Mouse (Mus musculus): ENCODE measurements around the gene Dock6. TPM values are rescaled to one million over a fixed set of nuclear protein-coding genes. Genes with fewer than 3 reads are reported as not detected.
A peak's percentile ranks its signal among the peaks of the same experiment; 100 is the strongest.
"Not testable (repeated sequence)": the region's sequence is repeated elsewhere in the genome, so short reads cannot be mapped to it uniquely, and the experiment has no call there.

The Dock6 gene
- total RNA-seq, 2 experiments from 2014 or later: 74.7 to 79.1 TPM

DNA sequence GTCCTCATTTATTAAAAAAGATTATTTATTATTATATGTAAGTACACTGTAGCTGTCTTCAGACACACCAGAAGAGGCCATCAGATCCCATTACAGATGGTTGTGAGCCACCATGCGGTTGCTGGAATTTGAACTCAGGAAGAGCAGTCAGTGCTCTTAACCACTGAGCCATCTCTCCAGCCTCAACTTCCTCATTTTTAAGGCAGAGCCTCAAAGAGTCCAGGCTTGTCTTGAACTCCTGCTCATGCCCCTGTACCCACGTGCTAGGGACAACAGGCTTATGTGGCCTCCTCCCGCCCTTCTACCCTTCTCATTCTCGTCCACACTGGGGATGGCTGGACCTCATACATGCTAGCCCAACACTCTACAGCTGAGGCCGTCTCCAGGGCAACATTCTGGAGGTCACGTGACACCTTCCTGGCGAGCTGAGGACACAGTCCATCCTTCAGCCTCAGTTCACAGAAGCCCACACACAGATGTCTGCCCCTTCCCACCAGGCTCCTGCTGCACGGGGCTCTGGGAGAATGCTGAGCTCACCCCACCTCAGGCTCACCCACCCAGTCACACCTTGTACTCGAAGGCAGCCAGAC is 35.6 kb downstream of the Dock6 start:
- no peak for DNase-seq (ENCODE audit: low spot score in 2 of 2)

DNA sequence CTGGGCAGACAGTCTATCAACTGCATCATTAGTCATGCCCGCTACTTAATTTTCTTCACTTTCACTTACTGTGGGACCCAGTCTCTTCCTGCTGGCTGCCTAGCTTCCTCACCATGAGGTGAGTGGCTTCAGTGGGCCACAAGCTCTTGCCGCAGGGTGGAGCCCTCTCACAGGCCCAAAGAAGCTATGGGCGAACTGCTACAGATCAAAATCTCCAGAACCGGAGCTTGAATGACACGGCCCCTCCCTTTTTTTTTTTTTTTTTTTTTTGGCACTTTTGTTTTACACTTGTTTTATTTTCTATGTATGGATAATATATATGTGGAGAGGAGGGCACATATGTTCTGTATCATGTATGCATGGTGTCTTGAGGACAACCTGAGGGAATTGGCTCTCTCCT is 41.3 kb downstream of the Dock6 start:
- DNase-seq (ENCODE audit: low spot score in 2 of 2): no peak

DNA sequence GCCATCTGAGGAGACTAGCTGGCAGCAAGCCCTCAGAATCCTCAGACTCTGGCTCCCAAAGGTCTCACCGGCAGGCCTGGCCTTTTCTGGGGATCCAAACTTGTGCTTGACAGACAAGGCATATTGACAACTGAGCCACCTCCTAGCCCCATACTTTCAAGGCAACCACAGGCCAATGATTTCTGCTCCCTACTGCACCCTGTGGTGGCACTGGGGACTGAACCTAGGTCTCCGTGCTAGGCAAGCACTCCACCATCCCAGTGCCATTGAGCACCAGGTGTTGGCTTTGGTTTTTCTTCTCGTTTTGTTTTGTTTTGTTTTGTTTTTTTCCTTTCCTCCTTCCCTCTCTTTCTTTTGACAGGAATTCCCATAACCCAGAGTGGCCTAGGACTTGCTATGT is 43.9 kb downstream of the Dock6 start:
- DNase-seq (ENCODE audit: low spot score in 2 of 2): no peak

DNA sequence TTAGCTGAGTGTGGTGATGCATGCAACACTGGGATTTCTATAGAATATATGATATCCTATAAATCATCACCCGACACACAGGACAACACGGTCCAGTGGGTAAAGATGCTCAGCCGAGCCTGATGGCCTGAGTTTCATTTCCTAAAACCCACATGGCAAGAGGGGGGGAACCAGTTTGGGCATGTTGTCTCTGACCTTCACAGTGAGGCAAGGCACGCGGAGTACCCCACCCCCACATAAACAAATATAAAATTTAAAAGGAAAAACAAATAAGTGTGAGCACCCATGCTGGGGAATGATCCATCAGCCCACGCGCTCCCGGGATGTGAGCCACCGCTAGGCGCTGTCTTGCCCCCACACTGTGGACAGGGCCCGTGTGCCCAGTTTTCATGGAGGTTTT is 45.5 kb downstream of the Dock6 start:
- no peak for DNase-seq (ENCODE audit: low spot score in 2 of 2)

DNA sequence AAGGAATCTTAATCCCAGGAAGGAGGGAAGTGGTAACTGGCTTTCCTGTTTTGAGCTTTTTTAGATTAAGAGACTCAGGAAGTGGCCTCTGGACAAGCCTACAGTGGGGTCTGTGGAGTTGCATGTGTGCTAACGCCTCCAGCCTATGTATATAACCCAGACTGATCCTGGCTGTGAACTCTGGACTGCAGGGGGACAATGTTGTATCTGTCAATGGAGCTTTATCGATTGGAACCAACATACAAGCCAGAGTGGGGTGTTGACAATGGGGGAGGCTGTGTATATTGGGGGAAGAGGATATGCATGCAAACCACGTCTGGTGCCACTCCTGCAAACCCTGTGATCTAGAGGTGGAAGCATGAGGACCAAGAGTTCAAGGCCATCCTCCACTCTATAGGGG is 46.1 kb downstream of the Dock6 start:
- no peak for DNase-seq (ENCODE audit: low spot score in 2 of 2)

DNA sequence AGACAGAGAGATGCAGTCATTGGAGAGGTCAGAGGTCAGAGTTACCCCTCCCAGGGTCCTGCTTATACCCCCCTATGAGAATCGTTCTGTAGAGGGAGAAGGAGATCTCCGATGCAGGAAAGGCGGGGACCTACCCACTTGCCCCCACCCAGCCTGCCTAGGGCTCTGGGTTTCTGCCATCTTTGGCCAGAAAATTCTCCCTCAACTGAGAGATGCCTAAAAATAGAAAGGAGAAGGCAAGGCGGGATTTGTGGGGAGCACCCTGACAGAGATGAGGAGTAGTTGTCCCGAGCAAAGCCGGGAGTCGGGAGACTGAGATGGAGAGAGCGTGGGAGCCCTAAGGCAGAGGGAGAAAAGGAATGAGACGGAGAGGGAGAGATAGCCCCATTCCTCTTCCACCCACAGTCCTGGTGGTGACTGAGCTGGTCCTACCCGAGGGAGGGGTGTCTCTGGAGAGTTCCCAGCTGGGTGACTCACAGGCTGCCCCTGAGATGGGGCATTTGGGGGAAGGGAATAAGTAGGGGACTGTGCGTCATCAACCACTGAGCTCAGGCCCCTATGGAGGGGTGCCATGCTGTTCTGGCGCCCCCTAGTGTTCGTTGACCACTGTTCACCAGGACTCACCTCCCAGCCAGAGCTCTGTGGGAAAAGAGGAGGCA is 48.3 kb downstream of the Dock6 start:
- peak; percentile 66 to 78 for DNase-seq (ENCODE audit: low spot score in 2 of 2)

DNA sequence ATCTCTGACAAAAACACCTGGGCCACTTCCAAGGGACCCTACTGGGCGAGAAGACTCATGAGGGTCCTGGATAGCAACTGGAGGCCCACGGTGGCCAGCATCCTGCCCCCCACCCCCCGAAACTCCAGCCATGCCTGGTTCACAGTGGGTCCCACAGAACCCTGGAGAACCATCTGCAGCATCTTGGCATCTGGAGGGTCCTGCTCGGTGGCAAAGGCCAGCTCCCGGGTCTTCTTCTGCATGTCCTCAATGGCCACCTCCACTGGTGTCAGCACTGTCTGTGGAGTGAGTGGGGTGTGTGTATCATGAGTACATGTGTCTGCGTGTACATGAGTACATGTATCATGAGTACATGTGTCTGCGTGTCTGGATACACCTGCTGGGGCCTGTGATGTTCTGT is 50.8 kb downstream of the Dock6 start:
- no peak for DNase-seq (ENCODE audit: low spot score in 2 of 2)

DNA sequence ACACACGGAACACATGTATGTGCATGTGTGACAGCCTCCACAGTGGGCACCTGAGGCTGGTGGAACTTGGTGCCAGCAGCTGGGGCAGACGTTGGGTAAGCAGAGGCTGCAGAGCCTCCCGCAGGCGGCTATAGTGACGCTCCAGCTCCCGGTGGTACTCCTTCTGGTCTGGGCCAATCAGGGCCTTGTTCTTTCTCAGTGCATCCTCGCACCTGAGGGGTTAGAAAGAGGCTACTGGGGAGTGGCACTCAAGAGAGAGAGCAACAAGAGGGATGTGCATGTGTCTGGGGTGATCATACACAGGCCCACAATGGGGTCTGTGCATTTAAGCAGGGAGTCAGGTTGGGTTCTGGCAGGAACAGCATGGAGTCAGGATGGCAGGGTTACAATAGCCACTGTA is 51.3 kb downstream of the Dock6 start:
- no peak for DNase-seq (ENCODE audit: low spot score in 2 of 2)

DNA sequence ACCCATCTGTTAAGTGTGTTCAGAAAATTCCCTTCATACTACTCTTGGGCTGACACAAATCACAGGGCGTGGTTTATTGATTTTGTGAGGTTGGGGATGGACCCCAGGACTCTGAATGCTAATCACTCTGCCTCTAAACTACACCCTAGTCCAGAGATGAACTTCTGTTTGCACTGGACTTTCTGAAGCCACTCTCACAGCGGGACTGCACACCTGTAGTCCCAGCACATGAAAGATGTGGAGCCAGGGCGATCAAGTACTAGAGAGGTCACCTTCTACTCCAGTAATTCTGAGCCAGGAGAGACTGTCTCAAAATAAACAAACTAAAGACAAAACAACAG is 53.5 kb downstream of the Dock6 start:
- DNase-seq (ENCODE audit: low spot score in 2 of 2): no peak

DNA sequence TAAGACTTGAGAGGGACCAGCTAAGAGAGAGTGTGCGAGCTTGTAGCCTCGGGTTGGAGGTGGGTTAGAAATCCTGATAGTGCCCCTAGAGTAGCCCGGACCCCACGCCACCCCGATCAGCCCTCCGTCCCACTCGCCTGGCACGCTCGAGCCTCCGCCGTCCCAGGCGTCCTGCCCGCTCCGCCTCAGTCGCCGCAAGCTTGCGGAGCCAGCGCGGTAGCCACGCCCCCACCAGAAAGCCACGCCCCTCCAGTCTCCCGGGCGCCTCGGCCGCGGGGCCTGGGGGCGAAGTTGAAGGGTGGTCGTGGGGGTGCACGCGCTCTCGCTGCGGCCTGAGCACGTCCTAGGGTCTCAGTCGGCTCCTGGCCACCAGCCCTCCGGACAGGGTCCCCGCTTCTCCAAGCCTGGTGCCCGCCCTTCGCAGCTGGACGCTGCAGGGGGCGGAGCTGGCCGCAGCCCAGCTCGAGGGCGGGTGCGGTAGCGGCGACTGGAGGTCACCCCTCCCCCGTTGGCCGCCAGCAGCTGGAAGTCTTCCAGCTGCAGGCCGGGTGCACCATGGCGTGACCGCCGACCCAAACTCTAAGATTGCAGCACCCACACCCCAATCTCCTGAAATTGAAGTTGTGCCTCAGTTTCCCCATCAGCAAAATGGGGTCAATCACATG is 54.0 kb downstream of the Dock6 start, which contains the start of gene Kank2:
Gene Kank2 (minus strand): TSS at position 400 of the 665 bp plus-strand sequence.
- DNase-seq (ENCODE audit: low spot score in 2 of 2): peak; percentile 78 to 79

DNA sequence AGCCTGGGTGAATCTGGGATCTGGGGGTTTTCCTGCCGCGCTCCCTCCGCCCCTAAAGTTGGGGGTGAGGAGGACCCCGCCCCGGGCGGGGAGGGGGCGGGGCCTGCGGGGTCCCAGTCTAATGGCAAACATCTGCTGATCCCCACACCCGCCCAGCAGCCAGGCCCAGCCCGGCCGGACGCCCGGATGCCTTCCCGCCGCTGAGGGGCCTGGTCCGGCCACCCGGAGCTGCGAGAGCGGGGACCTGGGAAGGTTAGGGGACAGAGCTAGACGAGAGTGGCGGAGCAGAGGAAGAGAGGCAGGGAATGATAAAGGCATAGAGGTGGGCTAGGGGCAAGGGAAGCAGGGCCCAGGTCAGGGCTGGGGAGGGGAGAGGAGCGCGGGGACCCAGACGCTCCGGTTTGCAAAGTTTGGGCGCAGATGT is 54.5 kb downstream of the Dock6 start:
- peak; percentile 49 to 59 for DNase-seq (ENCODE audit: low spot score in 2 of 2)

DNA sequence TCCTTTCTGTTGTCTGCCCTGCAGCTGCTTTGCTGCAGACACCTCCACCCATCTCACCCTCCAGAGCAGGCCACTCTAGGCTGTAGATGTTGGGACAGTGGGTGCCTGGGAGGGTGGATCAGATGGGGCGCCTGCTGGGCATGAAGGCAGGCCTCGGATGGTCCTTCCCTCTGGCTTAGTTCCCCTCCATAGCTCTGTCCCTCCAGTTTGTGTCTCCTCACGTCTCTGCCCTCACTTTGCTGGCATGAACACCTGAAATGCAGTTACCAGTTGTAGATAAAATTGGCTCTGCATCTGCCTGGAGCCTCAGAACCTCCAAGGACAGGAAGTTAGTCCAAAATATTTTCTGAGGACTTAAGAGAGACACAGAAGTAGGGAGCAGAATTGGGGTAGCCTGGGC is 55.5 kb downstream of the Dock6 start:
- no peak for DNase-seq (ENCODE audit: low spot score in 2 of 2)

DNA sequence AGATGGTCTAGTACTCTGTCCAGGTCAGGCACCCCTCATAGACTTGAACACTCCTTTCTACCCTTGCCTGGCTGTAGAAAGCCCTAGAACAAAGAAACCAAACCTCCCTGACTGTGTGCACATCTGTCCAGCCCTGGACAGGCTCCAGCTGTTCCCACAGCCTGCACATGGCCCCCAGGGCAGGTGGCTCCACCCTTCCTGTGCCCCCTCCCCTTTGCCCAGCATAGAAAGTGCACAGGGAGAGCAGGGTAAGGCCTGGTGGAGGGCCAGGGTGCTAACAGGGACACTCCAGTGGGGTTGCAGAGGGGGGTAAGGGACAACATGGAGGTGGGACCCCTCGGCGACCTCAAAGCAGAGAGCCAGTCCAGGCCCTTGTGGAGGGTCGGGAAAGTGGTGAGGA is 56.2 kb downstream of the Dock6 start:
- DNase-seq (ENCODE audit: low spot score in 2 of 2): no peak

DNA sequence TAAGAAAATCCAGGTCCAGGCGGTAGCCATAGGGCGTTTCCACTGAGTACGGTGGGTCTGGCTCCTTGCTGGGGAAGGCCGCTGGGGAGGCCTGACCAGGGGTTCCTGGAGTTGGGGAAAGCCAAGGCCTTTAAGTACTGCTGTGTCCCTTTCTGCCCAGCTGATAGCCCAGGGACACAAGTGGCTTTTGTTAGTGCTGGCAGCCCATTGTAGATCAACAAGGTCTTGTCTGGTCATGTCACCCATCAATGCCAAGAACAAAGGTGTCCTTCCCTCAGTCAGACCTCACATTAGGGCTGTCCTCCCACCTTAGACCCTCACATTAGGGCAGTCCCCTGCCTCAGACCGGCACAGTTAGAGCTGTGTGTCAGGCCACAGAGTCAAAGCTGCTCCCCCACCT is 56.9 kb downstream of the Dock6 start:
- no peak for DNase-seq (ENCODE audit: low spot score in 2 of 2)

DNA sequence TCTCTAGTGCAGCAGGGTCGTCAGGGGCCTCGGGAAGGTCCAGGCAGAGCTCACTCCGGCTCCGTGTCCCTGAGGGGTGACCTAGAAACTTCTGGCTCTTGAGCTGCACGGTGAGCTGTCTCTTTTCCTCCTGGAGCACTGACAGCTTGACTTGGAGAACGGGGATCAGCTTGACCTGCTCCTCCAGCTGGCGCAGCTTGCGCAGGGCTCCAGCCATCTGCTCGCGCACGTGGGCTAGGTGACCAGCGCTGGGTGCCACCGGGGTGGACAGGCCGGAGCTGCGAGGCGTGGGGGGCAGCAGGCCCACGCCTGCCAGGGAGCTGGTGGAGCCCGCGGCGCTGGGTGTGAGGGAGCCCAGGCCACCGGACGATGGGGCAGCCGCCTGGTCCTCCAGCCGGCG is 57.5 kb downstream of the Dock6 start:
- no peak for DNase-seq (ENCODE audit: low spot score in 2 of 2)

DNA sequence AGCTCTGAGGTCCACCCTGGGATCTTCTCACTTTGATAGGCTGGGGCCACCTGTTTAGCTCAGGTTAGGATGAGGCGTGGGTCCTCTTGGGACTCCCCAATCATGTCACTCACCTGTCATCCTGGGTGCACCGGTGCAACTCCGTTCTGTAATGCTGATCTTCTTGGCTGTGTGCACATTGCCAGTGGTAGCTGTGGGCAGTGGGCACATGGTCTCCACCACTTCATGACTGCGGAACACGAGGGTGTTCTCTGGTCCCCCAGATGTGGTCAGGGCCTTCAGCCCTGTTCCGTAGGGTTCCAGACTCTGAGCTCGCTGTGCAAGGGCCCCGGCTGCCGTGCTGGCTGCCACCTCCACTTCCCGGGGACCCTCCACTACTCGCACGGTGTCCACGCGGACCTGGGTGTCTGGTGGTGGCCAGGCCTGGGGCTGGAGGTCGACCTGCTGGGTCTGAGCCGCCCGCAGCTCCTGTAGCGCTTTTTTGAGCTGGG is 58.0 kb downstream of the Dock6 start:
- no peak for DNase-seq (ENCODE audit: low spot score in 2 of 2)

DNA sequence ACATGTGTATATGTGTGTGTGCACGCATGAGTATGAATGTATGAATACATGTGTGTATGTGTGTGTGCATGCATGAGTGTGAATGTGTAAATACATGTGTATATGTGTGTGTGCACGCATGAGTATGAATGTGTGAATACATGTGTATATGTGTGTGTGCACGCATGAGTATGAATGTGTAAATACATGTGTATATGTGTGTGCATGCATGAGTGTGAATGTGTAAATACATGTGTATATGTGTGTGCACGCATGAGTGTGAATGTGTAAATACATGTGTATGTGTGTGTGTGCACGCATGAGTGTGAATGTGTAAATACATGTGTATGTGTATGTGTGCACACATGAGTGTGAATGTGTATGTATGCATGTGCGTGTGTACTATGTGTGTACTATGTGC is 58.9 kb downstream of the Dock6 start:
- not testable (repeated sequence) for DNase-seq (ENCODE audit: low spot score in 2 of 2)

DNA sequence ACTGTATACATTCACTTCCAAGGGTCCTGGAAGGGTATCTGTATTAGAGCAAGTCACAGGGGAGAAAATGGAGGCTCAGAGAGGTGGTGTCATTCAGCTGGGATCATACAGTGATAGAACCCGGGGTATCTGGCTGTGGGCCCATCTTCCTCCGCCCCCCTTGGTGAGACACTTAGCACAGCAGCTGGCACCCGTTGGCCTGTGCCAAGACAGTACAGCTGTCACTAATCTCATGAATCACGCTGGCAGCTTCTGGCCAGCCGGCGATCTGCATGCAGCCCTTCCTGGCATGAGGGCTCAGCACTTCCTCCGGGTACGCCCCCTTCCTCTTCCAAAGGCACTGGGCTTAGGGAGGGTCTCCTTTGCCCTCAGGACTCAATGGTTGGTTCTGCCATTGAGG is 59.8 kb downstream of the Dock6 start:
- no peak for DNase-seq (ENCODE audit: low spot score in 2 of 2)

DNA sequence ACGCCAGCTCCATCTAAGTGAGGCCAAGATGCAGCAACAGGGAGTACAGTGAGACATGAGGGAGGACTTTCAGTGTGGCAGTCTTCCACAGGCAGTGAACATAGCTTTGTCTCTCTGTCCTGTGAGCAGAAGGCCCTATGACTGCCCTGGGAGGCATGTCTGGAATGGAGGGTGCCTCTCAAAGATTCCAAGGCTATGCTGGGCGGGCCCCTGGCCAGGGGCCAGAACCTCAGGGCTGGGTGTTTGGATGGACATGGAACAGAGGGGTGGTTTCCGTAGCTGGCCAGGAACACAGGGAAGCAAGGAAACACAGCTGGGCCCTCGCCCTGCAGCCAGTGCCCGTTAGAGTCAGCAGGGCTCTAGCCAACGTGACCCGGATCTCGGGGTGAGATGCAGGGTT is 60.6 kb downstream of the Dock6 start:
- DNase-seq (ENCODE audit: low spot score in 2 of 2): peak in 1 of 2 experiments; percentile 69

DNA sequence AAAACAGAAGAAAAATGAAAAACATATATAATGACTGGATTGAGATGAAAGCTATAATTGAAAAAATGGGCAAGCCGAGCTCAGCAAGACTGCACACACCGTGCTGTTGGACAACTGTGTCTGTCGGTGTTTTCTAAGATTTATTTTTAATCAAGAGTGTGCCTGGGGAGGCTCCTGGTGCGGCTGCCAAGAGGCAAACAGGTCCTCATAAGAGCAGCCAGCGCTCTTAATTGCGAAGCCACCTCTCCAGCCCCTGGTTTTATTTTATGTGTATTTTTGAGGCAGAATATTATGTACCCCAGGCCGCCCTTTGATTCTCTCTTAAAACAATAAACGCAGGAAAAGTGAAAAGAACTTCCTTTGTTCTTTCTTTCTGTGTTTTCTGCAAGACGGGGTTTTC is 64.2 kb downstream of the Dock6 start:
- no peak for DNase-seq (ENCODE audit: low spot score in 2 of 2)

DNA sequence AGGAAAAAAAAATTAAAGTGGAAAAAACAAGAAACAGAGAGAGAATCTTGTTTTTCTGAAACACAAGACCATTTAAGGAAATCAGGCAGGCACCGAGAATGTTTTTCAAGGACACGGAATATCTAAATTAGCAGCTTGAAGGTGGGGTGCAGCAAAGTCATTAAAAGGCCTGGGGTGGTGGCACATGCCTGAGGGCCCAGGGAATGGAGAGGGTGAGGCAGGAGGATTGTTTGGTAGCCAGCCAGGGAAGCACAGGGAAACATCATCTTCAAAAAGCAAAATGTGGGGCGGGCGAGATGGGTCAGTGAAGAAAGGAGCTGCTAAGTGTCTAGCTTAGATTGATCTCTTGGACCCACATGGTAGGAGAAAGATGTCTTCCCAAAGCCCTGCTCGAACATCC is 64.8 kb downstream of the Dock6 start:
- DNase-seq (ENCODE audit: low spot score in 2 of 2): no peak

DNA sequence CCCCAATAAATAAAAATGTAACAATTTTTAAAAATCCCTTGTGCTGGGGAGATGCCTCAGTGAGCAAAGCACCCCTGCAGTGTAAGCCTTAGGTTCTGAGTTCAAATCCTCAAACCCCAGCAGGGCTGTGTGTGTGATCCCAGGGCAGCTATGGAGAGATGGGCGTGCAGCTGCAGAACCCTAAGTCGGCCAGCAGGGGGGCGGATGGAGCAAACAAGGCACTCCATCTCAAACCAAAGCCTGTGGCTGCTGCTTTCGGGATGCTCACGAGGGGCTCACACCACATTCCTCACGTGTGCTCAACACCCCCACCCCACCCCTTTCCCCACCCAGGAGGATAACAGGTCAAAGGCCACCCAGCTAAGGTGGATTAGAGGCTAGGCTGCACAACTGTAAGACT is 65.5 kb downstream of the Dock6 start:
- DNase-seq (ENCODE audit: low spot score in 2 of 2): no peak

DNA sequence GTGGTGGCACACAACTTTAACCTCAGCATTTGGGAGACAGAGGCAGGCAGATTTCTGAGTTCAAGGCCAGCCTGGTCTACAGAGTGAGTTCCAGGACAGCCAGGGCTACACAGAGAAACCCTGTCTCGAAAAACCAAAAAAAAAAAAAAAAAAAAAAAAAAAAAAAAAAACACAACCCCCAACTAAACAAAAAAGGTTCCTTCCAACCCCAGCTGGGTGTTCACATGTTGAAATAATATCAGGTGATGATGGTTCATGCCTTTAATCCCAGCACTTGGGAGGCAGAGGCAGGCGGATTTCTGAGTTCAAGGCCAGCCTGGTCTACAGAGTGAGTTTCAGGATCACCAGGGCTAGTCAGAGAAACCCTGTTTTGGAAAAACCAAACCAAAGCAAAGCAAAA is 66.1 kb downstream of the Dock6 start:
- DNase-seq (ENCODE audit: low spot score in 2 of 2): not testable (repeated sequence)
